Mouse (Mus musculus) erythroid progenitor cell, adult 5-6 weeks (primary cell): ENCODE measurements around the gene Bhlha15. TPM values are rescaled to one million over a fixed set of nuclear protein-coding genes. Genes with fewer than 3 reads are reported as not detected.

Experiments used
- ATAC-seq: replicated peaks from 2 replicates; pipeline ENCODE4 v1.8.0; 2016; ENCODE audit warnings: moderate number of reproducible peaks, mild to moderate bottlenecking, moderate TSS enrichment, inconsistent platforms; ENCODE audit not compliant: poor library complexity, low FRiP score, severe bottlenecking
- total RNA-seq, 2 experiments: library from RNA; stranded (forward) in 1 of 2; stranded (reverse) in 1 of 2; fragments of 150-400 nt in 1 of 2; fragments of 186-747, 209-891 nt in 1 of 2; gene quantifications; 2 replicates each; pipeline versions ENCODE4 v1.2.3 to v1.2.4; 2015 to 2017; ENCODE audit warnings: low replicate concordance in 2 of 2

Bhlha15 gene
- total RNA-seq (2015; ENCODE audit: low replicate concordance) (not detected in 2 replicates), total RNA-seq (2017; ENCODE audit: low replicate concordance) (not detected in 2 replicates)

- ATAC-seq = peak; percentile 78
These were observed at the start of gene Bhlha15 for GRCm38 (mm10) chr5:144189950-144190583. Bhlha15 (plus strand) TSS chr5:144190286.

DNA sequence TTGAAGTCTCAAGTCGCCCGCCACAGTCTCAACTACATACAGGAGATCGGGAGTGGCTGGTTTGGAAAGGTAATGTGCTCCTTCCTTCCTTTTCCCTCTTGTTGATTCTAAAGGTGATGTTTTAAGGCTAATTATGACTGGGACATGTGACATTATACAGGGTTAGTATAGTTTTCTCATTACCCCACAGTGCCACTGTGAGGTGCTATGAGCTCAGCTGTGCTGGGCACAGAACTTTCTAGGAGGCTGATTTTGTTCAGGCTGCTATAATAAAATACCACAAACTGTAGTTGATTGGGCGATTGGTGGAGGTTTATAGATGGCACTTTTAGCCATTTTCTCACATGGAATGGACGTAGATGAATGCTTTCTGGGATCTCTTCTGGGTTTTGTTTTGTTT, 46.6 kb upstream of the Bhlha15 start:
- ATAC-seq = no peak

DNA sequence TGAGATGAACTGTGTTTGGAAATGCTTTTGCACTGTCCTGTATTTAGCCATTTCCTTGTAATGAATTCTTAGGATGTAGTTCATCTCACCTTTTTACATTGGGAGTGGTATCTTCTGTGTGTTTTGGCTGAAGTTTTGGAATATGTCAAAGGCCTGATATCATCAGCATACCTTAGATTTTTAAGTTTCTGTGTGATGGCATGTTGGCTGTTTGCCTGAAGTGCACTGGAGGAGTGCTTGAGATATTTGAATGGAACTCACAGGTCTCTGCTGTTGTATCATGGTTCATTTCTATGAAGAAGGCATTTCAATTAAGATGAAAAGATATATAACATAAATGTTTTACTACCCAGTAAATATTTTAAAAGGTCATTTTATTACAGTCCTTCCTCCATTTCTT, 43.2 kb upstream of the Bhlha15 start:
- no peak for ATAC-seq

GRCm38 (mm10) chr5:144149530-144149929, 40.6 kb upstream of the Bhlha15 start:
- no peak for ATAC-seq

- ATAC-seq = no peak
These were observed 38.8 kb upstream of the Bhlha15 start for GRCm38 (mm10) chr5:144151270-144151669.

GRCm38 (mm10) chr5:144154528-144154927, 35.6 kb upstream of the Bhlha15 start:
- no peak for ATAC-seq

GRCm38 (mm10) chr5:144158604-144159003, 31.5 kb upstream of the Bhlha15 start:
- no peak for ATAC-seq

GRCm38 (mm10) chr5:144159137-144159536, 30.9 kb upstream of the Bhlha15 start:
- ATAC-seq = no peak

DNA sequence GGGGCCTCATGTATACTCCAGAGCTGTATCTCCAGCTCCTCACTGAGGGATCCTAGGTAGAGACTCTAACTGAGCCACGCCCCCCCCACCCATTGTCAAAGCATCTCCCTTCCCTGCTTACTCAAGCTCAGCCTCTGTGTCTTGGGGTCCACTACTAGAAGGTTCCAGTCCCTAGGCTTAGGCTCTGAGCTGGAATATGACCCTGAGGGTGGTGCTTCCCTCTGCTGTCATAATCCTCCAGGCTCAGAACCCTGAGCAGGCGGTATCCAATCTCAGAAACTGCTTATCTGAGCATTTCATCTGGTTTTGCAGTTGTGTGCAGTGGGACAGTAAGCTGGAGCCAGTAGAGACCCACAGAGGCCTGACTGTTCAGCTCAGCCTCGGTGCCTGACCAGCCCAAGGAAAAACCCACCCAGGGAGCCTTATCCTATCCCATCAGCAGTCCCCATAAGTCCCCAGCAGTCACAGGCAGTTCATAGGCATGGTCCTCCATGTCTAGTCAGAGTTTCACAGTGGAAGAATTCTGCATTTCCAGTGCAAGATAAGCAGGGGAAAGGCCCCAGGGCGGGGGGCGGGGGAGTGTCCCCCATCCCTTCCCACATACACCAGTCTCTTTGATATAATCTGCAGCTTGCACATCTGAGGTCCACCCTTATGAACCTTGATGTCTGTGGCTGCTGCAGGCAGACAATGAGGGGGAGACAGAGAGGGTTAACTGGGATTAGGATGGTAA, 27.8 kb upstream of the Bhlha15 start:
- ATAC-seq = no peak

GRCm38 (mm10) chr5:144162813-144163517, 27.1 kb upstream of the Bhlha15 start:
- ATAC-seq = no peak

GRCm38 (mm10) chr5:144165756-144166155, 24.3 kb upstream of the Bhlha15 start:
- ATAC-seq = no peak

- no peak for ATAC-seq
These were observed 20.7 kb upstream of the Bhlha15 start for GRCm38 (mm10) chr5:144169275-144169975.

GRCm38 (mm10) chr5:144173648-144174047, 16.4 kb upstream of the Bhlha15 start:
- no peak for ATAC-seq

GRCm38 (mm10) chr5:144178216-144178615, 11.9 kb upstream of the Bhlha15 start:
- no peak for ATAC-seq

- no peak for ATAC-seq
These were observed 8.8 kb upstream of the Bhlha15 start for GRCm38 (mm10) chr5:144181249-144181648.

DNA sequence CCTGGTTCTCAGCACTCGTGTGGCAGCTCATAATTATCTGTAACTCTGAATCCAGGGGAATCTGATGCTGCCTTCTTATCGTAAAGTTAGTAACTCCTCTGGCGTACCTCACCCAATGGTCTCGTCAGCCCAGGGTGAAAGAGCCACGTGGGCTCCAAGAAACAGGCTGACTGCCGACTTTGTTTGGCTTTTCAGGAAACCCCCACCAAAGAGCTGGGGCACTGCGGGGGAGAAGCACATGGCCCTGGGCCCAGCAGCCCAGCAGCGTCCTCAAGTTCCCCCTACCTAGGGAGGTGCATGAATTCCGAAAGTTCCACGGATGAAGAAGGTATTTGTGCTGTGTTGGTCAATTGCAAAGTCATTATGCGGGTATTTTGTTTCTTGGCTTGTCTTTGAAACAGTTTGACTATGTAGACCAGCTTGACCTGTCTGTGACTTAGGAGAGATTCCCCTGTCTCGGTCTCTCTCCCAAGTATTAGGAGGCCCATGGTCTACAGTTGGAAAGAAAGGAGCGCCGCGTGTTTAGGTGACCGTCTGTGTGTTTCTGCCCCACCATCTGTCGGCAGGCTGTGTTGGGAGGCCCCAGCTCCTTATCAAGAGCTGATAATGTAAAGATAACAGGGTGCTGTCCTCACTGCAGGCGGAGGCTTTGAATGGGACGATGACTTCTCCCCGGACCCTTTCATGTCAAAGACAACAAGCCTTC, 7.4 kb upstream of the Bhlha15 start:
- no peak for ATAC-seq

DNA sequence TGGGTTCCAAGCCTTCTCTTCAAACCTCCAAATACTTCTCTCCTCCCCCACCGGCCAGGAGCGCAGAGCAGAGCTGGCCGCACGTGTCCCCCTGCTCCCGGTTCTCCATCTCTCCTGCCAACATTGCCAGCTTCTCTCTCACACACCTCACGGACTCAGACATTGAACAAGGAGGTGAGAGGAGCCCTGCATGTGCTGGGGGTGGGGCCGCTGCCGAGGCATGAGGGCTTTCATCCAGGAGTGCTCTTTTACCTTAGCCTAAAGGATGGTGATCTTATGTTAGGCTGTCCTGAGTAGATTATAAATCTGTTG, 6.9 kb upstream of the Bhlha15 start:
- no peak for ATAC-seq

GRCm38 (mm10) chr5:144183647-144184335, 6.3 kb upstream of the Bhlha15 start:
- ATAC-seq = no peak

DNA sequence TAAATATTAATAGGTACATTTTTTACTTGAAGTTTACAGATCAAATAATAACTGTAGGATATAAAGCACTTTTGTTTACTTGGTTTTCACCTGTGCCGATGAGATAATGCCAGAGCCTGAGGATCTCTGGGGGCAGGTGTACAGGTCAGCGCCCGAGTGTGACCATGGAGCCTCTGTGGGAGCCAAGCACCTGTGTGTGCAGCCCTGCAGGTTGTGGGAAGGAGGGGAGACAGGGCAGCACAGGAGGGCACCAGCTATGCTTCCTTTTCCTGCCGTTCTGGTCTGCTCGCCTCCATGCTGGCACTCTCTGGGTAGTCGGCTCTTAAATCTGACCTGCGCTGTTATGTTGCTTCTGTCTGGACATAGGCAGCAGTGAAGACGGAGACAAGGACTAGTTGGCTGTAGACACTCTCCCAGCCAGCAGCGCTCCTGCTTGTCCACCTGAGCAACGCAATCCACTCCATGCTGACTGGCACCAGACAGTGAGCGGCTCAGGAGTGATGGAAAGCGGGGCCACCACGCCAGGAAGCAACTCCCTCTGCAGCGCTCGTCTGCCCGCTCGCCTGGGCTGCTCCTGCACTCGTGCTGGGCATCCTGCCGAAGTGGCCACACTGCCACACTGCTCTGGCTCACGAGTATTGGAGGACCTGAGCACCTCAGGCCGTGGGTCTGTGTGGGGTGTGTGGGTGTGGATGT, 5.6 kb upstream of the Bhlha15 start:
- ATAC-seq = no peak
